Mouse (Mus musculus) T-cell, adult 2 months (primary cell): Measurements from ENCODE around the gene Acot5.
"Not testable (repeated sequence)": the region's sequence is repeated elsewhere in the genome, so short reads cannot be mapped to it uniquely, and the experiment has no call there.

ENCODE experiments used
- DNase-seq: peaks from one replicate; pipeline ENCODE4 v3.0.0; 2022; ENCODE audit warnings: low spot score

Gene Acot5

GRCm38 (mm10) chr12:84063228-84063627, 5.9 kb upstream of the Acot5 start:
- no peak for DNase-seq

- DNase-seq: no peak
Measured at GRCm38 (mm10) chr12:84063833-84064232, 5.3 kb upstream of the Acot5 start.

- no peak for DNase-seq
Measured at GRCm38 (mm10) chr12:84064621-84065020, 4.5 kb upstream of the Acot5 start.

GRCm38 (mm10) chr12:84067752-84068151, 1.4 kb upstream of the Acot5 start:
- no peak for DNase-seq

- no peak for DNase-seq
Measured at GRCm38 (mm10) chr12:84068296-84068695, 829 bp upstream of the Acot5 start.

- peak; percentile 26 for DNase-seq
Measured at GRCm38 (mm10) chr12:84069582-84069981, 457 bp downstream of the Acot5 start.

GRCm38 (mm10) chr12:84071696-84072095, 2.6 kb downstream of the Acot5 start:
- DNase-seq: no peak

- DNase-seq: no peak
Measured at GRCm38 (mm10) chr12:84077371-84077990, 8.4 kb downstream of the Acot5 start.

GRCm38 (mm10) chr12:84083842-84084241, 14.7 kb downstream of the Acot5 start:
- DNase-seq: no peak

GRCm38 (mm10) chr12:84084581-84084980, 15.5 kb downstream of the Acot5 start:
- no peak for DNase-seq

- not testable (repeated sequence) for DNase-seq
Measured at GRCm38 (mm10) chr12:84094666-84095065, 25.5 kb downstream of the Acot5 start.

- no peak for DNase-seq
Measured at GRCm38 (mm10) chr12:84099605-84100004, 30.5 kb downstream of the Acot5 start.

- no peak for DNase-seq
Measured at GRCm38 (mm10) chr12:84100071-84100470, 30.9 kb downstream of the Acot5 start.

- DNase-seq: peak; percentile 46
Measured at GRCm38 (mm10) chr12:84100604-84101492, 31.7 kb downstream of the Acot5 start, which contains the start of gene Acot6. Acot6 (plus strand) TSS chr12:84100654.

GRCm38 (mm10) chr12:84101493-84101845, 32.3 kb downstream of the Acot5 start:
- no peak for DNase-seq

- no peak for DNase-seq
Measured at GRCm38 (mm10) chr12:84107012-84107411, 37.9 kb downstream of the Acot5 start.

GRCm38 (mm10) chr12:84107692-84108091, 38.6 kb downstream of the Acot5 start:
- DNase-seq: no peak

- DNase-seq: no peak
Measured at GRCm38 (mm10) chr12:84109924-84110323, 40.8 kb downstream of the Acot5 start.

GRCm38 (mm10) chr12:84110814-84111213, 41.7 kb downstream of the Acot5 start:
- no peak for DNase-seq

- no peak for DNase-seq
Measured at GRCm38 (mm10) chr12:84113676-84114075, 44.6 kb downstream of the Acot5 start.

- DNase-seq: peak; percentile 81
Measured at GRCm38 (mm10) chr12:84114153-84114994, 45.2 kb downstream of the Acot5 start, which contains the start of gene Dnal1. Dnal1 (plus strand) TSS chr12:84114366.

GRCm38 (mm10) chr12:84119584-84119983, 50.5 kb downstream of the Acot5 start:
- DNase-seq: no peak
